Mouse (Mus musculus) stomach, postnatal 0 days (tissue): ENCODE results near the gene Olfr1441. TPM values are rescaled to one million over a fixed set of nuclear protein-coding genes. Genes with fewer than 3 reads are reported as not detected.
A peak's percentile ranks its signal among the peaks of the same experiment; 100 is the strongest.

Source experiments
- ATAC-seq: fragments of 200-750 bp; cut with Nextera tagmentation; 2 replicates; pipeline ENCODE4 v1.8.0; 2017; ENCODE audit not compliant: low FRiP score, low TSS enrichment
- DNase-seq: peaks from one replicate; pipeline ENCODE4 v3.0.0-alpha.2; 2016; ENCODE audit warnings: low spot score
- H3K27ac ChIP-seq: fragments of 300-500 bp; sonication (generic); replicated peaks from 2 replicates; pipeline ENCODE4 v1.5.1; 2014; ENCODE audit warnings: mild to moderate bottlenecking, control low read depth
- H3K27me3 ChIP-seq: fragments of 300-500 bp; sonication (generic); 2 replicates; pipeline ENCODE4 v1.6.1; 2014; ENCODE audit warnings: low read length; ENCODE audit not compliant: control insufficient read depth, insufficient read depth
- H3K36me3 ChIP-seq: fragments of 300-500 bp; sonication (generic); 2 replicates; pipeline ENCODE4 v1.6.1; 2014; ENCODE audit warnings: low read length, mixed read lengths; ENCODE audit not compliant: control insufficient read depth, insufficient read depth
- H3K4me1 ChIP-seq: fragments of 300-500 bp; sonication (generic); replicated peaks from 2 replicates; pipeline ENCODE4 v1.6.1; 2014; ENCODE audit warnings: antibody characterized with exemption; ENCODE audit not compliant: control insufficient read depth, insufficient read depth
- H3K4me2 ChIP-seq: fragments of 300-500 bp; sonication (generic); replicated peaks from 2 replicates; pipeline ENCODE4 v1.6.1; 2014; ENCODE audit warnings: low read depth, mild to moderate bottlenecking, control low read depth, moderate library complexity
- H3K4me3 ChIP-seq: fragments of 300-500 bp; sonication (generic); 2 replicates; pipeline ENCODE4 v1.5.1; 2014; ENCODE audit warnings: low read depth, low read length, control low read depth
- H3K9ac ChIP-seq: fragments of 300-500 bp; sonication (generic); 2 replicates; pipeline ENCODE4 v1.6.1; 2014; ENCODE audit warnings: mild to moderate bottlenecking, low read length, control low read depth, mixed read lengths
- H3K9me3 ChIP-seq: fragments of 300-500 bp; sonication (generic); 2 replicates; pipeline ENCODE4 v1.6.1; 2016; ENCODE audit warnings: low read length; ENCODE audit not compliant: control insufficient read depth
- CTCF ChIP-seq: IDR thresholded peaks from 2 replicates; pipeline ENCODE4 v1.5.1; 2016; ENCODE audit warnings: antibody characterized with exemption, low read depth, mild to moderate bottlenecking, moderate library complexity
- EP300 ChIP-seq: optimal IDR thresholded peaks from 2 replicates; pipeline ENCODE3; 2016; ENCODE audit warnings: antibody characterized with exemption
- WGBS: fragments of 180-500 bp; shearing (Covaris S2); extraction: QIAGEN DNeasy Blood & Tissue Kit; methylation state at CpG from one replicate; pipeline ENCODE4 v1.1.7; 2014; 5-methylcytosine and 5-hydroxymethylcytosine counted together
- polyA plus RNA-seq: library from polyadenylated mRNA; unstranded; fragments of >200 nt; fragmentation: Nextera tagmentation; extraction: Ambion mirVana; gene quantifications from 2 replicates; pipeline ENCODE4 v1.2.1, GENCODE M21; 2015

The Olfr1441 gene
- polyA plus RNA-seq, 1 experiment from 2014 or later: not detected

- DNase-seq: peak; percentile 10
Measured at GRCm38 (mm10) chr19:12464674-12465073, 47.4 kb downstream of the Olfr1441 start.

GRCm38 (mm10) chr19:12465530-12466144 is 48.4 kb downstream of the Olfr1441 start:
- no peak overlapping the region for H3K9ac ChIP-seq
- 91% methylated on average over 10 of the region's 10 CpGs for WGBS
- DNase-seq (peak; percentile 11), ATAC-seq (peak; percentile 27; the same call in 1 of the 2 replicates)
- H3K4me1 ChIP-seq: no peaks in the 10 kb centered on the region
- H3K9me3 ChIP-seq: no peaks in the 10 kb centered on the region
- H3K27me3 ChIP-seq: no peaks in the 10 kb centered on the region
- peaks cover 9% of the 10 kb centered on the region; the same call in 1 of the 2 replicates for H3K36me3 ChIP-seq
- no peak for TF ChIP-seq EP300
- TF ChIP-seq CTCF: no peak
- H3K4me3 ChIP-seq: no peak overlapping the region
- H3K4me2 ChIP-seq: no peak overlapping the region
- H3K27ac ChIP-seq: no peak overlapping the region

More at GRCm38 (mm10) chr19:12464674-12465073, 47.4 kb downstream of the Olfr1441 start:
- Histone ChIP-seq H3K27ac (peak overlapping the region; percentile 76; the same call in 1 of the 2 replicates), H3K9ac (no peak overlapping the region), H3K9me3 (no peaks in the 10 kb centered on the region), H3K4me2 (no peak overlapping the region), H3K4me1 (no peaks in the 10 kb centered on the region), H3K27me3 (no peaks in the 10 kb centered on the region), H3K36me3 (peaks cover 9% of the 10 kb centered on the region; the same call in 1 of the 2 replicates), H3K4me3 (no peak overlapping the region)
- no peak for ATAC-seq
- TF ChIP-seq CTCF: no peak
- no peak for TF ChIP-seq EP300
- WGBS: 60% methylated on average over 4 of the region's 4 CpGs

GRCm38 (mm10) chr19:12466204-12466603 is 49.0 kb downstream of the Olfr1441 start:
- Histone ChIP-seq H3K9ac (no peak overlapping the region), H3K4me2 (no peak overlapping the region), H3K27me3 (no peaks in the 10 kb centered on the region), H3K9me3 (no peaks in the 10 kb centered on the region), H3K4me1 (no peaks in the 10 kb centered on the region), H3K36me3 (peaks cover 9% of the 10 kb centered on the region; the same call in 1 of the 2 replicates), H3K4me3 (no peak overlapping the region), H3K27ac (no peak overlapping the region)
- no peak for TF ChIP-seq EP300
- peak; percentile 96 for TF ChIP-seq CTCF
- peak; percentile 35; the same call in 1 of the 2 replicates for ATAC-seq
- WGBS: 20% methylated on average over 7 of the region's 7 CpGs
- DNase-seq: peak; percentile 66

- ATAC-seq (no peak), DNase-seq (peak; percentile 70)
- Histone ChIP-seq H3K9me3 (no peaks in the 10 kb centered on the region), H3K4me2 (no peak overlapping the region), H3K36me3 (peaks cover 10% of the 10 kb centered on the region; the same call in 1 of the 2 replicates), H3K27ac (no peak overlapping the region), H3K4me1 (no peaks in the 10 kb centered on the region), H3K27me3 (no peaks in the 10 kb centered on the region), H3K9ac (no peak overlapping the region), H3K4me3 (no peak overlapping the region)
- WGBS: 83% methylated on average over 5 of the region's 5 CpGs
- TF ChIP-seq EP300: no peak
- peak; percentile 75 for TF ChIP-seq CTCF
Measured at GRCm38 (mm10) chr19:12467436-12467835, 50.2 kb downstream of the Olfr1441 start.

- H3K36me3 ChIP-seq: peaks cover 12% of the 10 kb centered on the region; the same call in 1 of the 2 replicates
- no peak overlapping the region for H3K4me2 ChIP-seq
Measured at GRCm38 (mm10) chr19:12471866-12472265, 54.6 kb downstream of the Olfr1441 start.

More at GRCm38 (mm10) chr19:12471866-12472265, 54.6 kb downstream of the Olfr1441 start:
- no peak overlapping the region for H3K9ac ChIP-seq
- H3K27ac ChIP-seq: peak overlapping the region; percentile 70
- TF ChIP-seq CTCF: no peak
- no peak for TF ChIP-seq EP300
- H3K9me3 ChIP-seq: no peaks in the 10 kb centered on the region
- peaks cover under 1% of the 10 kb centered on the region; the same call in 1 of the 2 replicates for H3K4me1 ChIP-seq
- peak; percentile 38; the same call in 1 of the 2 replicates for ATAC-seq
- WGBS: 35% methylated on average over 3 of the region's 3 CpGs
- DNase-seq: peak; percentile 20
- H3K4me3 ChIP-seq: no peak overlapping the region
- H3K27me3 ChIP-seq: no peaks in the 10 kb centered on the region
